Mouse (Mus musculus) thymus, postnatal 36 days (tissue): Measurements from ENCODE around the gene Rcor1.

ENCODE experiments used
- DNase-seq, 2 experiments: peaks; one replicate each; pipeline ENCODE4 v3.0.0; 2022; ENCODE audit warnings: mixed read lengths in 2 of 2

The Rcor1 gene

GRCm38 (mm10) chr12:111038976-111039612, at the start of gene Rcor1:
TSS of gene Rcor1 (plus strand) at chr12:111039351.
- peak; percentile 99 to 100 for DNase-seq

GRCm38 (mm10) chr12:110989409-110989808, 49.7 kb upstream of the Rcor1 start:
- DNase-seq, result no peak

- DNase-seq, result no peak
Observed at GRCm38 (mm10) chr12:110990500-110990899, 48.7 kb upstream of the Rcor1 start.

GRCm38 (mm10) chr12:110991361-110992127, 47.6 kb upstream of the Rcor1 start:
- peak; percentile 87 to 91 for DNase-seq

GRCm38 (mm10) chr12:110992128-110992553, 47.0 kb upstream of the Rcor1 start:
- DNase-seq, result peak; percentile 89 to 93

- DNase-seq, result peak in 1 of 2 experiments; percentile 30
Observed at GRCm38 (mm10) chr12:110992771-110993170, 46.4 kb upstream of the Rcor1 start.

GRCm38 (mm10) chr12:110993226-110993625, 45.9 kb upstream of the Rcor1 start:
- DNase-seq, result no peak

GRCm38 (mm10) chr12:110994666-110995065, 44.5 kb upstream of the Rcor1 start:
- peak in 1 of 2 experiments; percentile 24 for DNase-seq

- DNase-seq, result no peak
Observed at GRCm38 (mm10) chr12:110998092-110998491, 41.1 kb upstream of the Rcor1 start.

GRCm38 (mm10) chr12:110999820-111000219, 39.3 kb upstream of the Rcor1 start:
- DNase-seq, result no peak

- DNase-seq, result no peak
Observed at GRCm38 (mm10) chr12:111000956-111001355, 38.2 kb upstream of the Rcor1 start.

GRCm38 (mm10) chr12:111004142-111004541, 35.0 kb upstream of the Rcor1 start:
- no peak for DNase-seq

- no peak for DNase-seq
Observed at GRCm38 (mm10) chr12:111005803-111006202, 33.3 kb upstream of the Rcor1 start.

- DNase-seq, result no peak
Observed at GRCm38 (mm10) chr12:111006339-111006738, 32.8 kb upstream of the Rcor1 start.

- peak; percentile 61 to 72 for DNase-seq
Observed at GRCm38 (mm10) chr12:111007134-111008103, 31.7 kb upstream of the Rcor1 start.

GRCm38 (mm10) chr12:111008500-111009490, 30.4 kb upstream of the Rcor1 start:
- DNase-seq, result no peak

GRCm38 (mm10) chr12:111009615-111010257, 29.4 kb upstream of the Rcor1 start:
- DNase-seq, result no peak

GRCm38 (mm10) chr12:111016807-111017206, 22.3 kb upstream of the Rcor1 start:
- DNase-seq, result no peak

GRCm38 (mm10) chr12:111018068-111018467, 21.1 kb upstream of the Rcor1 start:
- DNase-seq, result no peak

- DNase-seq, result no peak
Observed at GRCm38 (mm10) chr12:111019086-111019485, 20.1 kb upstream of the Rcor1 start.

- no peak for DNase-seq
Observed at GRCm38 (mm10) chr12:111021138-111021537, 18.0 kb upstream of the Rcor1 start.
